Mouse (Mus musculus) liver, embryonic 14.5 days (tissue): ENCODE data around the gene Znhit3. TPM values are rescaled to one million over a fixed set of nuclear protein-coding genes. Genes with fewer than 3 reads are reported as not detected.

Source experiments
- ATAC-seq: fragments of 200-750 bp; cut with Nextera tagmentation; 2 replicates; pipeline ENCODE4 v1.8.0; 2017; ENCODE audit warnings: moderate number of reproducible peaks, mild to moderate bottlenecking, moderate library complexity; ENCODE audit not compliant: insufficient read depth
- DNase-seq, 3 experiments: peaks; one replicate each; pipeline ENCODE4 v3.0.0-alpha.2; 2012 to 2013; ENCODE audit warnings: low read depth in 3 of 3, low spot score in 3 of 3
- H3K27ac ChIP-seq: fragments of 300-500 bp; sonication (generic); 2 replicates; pipeline ENCODE4 v1.5.1; 2014; ENCODE audit warnings: moderate library complexity, mild to moderate bottlenecking, control low read depth, inconsistent platforms
- H3K27me3 ChIP-seq: fragments of 300-500 bp; sonication (generic); 2 replicates; pipeline ENCODE4 v1.6.1; 2014; ENCODE audit warnings: mild to moderate bottlenecking, low read length, moderate library complexity; ENCODE audit not compliant: control insufficient read depth, insufficient read depth
- H3K36me3 ChIP-seq: fragments of 300-500 bp; sonication (generic); replicated peaks from 2 replicates; pipeline ENCODE4 v1.6.1; 2014; ENCODE audit warnings: low read depth; ENCODE audit not compliant: control insufficient read depth, insufficient read depth
- H3K4me1 ChIP-seq, 2 experiments: fragments of 200-500 bp in 1 of 2; fragments of 300-500 bp in 1 of 2; sonication (generic) in 1 of 2; replicated peaks; 2 replicates each; pipeline ENCODE4 v1.6.1; 2012 to 2014; ENCODE audit warnings: antibody characterized with exemption in 1 of 2, inconsistent platforms in 1 of 2, low read length in 1 of 2; ENCODE audit not compliant: control insufficient read depth in 2 of 2, insufficient read depth in 2 of 2
- H3K4me2 ChIP-seq: fragments of 300-500 bp; sonication (generic); 2 replicates; pipeline ENCODE4 v1.6.1; 2014; ENCODE audit warnings: low read depth, mild to moderate bottlenecking, control low read depth, moderate library complexity
- H3K4me3 ChIP-seq, 2 experiments: fragments of 200-500 bp in 1 of 2; fragments of 300-500 bp in 1 of 2; sonication (generic) in 1 of 2; 2 replicates each; pipeline ENCODE4 v1.5.1; 2012 to 2014; ENCODE audit warnings: low read depth in 2 of 2, low read length in 2 of 2, mild to moderate bottlenecking in 2 of 2, control low read depth in 1 of 2, inconsistent platforms in 1 of 2, moderate library complexity in 1 of 2; ENCODE audit not compliant: insufficient read depth in 1 of 2
- H3K9ac ChIP-seq: fragments of 300-500 bp; sonication (generic); replicated peaks from 2 replicates; pipeline ENCODE4 v1.6.1; 2014; ENCODE audit warnings: mild to moderate bottlenecking, control low read depth, moderate library complexity
- H3K9me3 ChIP-seq: fragments of 300-500 bp; sonication (generic); 2 replicates; pipeline ENCODE4 v1.6.1; 2016; ENCODE audit warnings: low read length, mixed read lengths; ENCODE audit not compliant: control insufficient read depth
- CTCF ChIP-seq: IDR thresholded peaks from 2 replicates; pipeline ENCODE4 v1.5.1; 2016; ENCODE audit warnings: antibody characterized with exemption, low read depth, control low read depth
- EP300 ChIP-seq: IDR thresholded peaks from 2 replicates; pipeline ENCODE4 v1.6.1; 2016; ENCODE audit warnings: antibody characterized with exemption, low read depth
- WGBS: fragments of 180-500 bp; shearing (Covaris S2); extraction: QIAGEN DNeasy Blood & Tissue Kit; methylation state at CpG from one replicate; pipeline ENCODE4 v1.1.7; 2014; ENCODE audit not compliant: insufficient replicate concordance; 5-methylcytosine and 5-hydroxymethylcytosine counted together
- polyA plus RNA-seq, 2 experiments: library from polyadenylated mRNA; depleted of rRNA in 1 of 2; stranded (reverse) in 1 of 2; unstranded in 1 of 2; fragments of >200 nt; fragmentation: Nextera tagmentation in 1 of 2; extraction: Ambion mirVana in 1 of 2; gene quantifications; 2 replicates each; pipeline versions ENCODE4 v1.2.1 to v1.2.3; 2012 to 2014

Gene Znhit3
- polyA plus RNA-seq, 2 experiments: 19.0 to 47.9 TPM

- Histone ChIP-seq H3K9me3 (no peaks in the 10 kb centered on the region), H3K27ac (peak overlapping the region; percentile 98), H3K36me3 (peaks cover 9% of the 10 kb centered on the region), H3K4me1 (peaks cover 13 to 16% of the 10 kb centered on the region in 2 experiments), H3K4me2 (peak overlapping the region; percentile 89), H3K4me3 (peak overlapping the region; percentile 14 to 93; a peak in 3 of 4 replicates), H3K9ac (peak overlapping the region; percentile 74), H3K27me3 (no peaks in the 10 kb centered on the region)
- ATAC-seq (peak; percentile 52), DNase-seq (peak; percentile 71 to 77 (median 73))
- WGBS: 37% methylated on average over 1 of the region's 1 CpGs
- TF ChIP-seq CTCF (peak; percentile 48; the same call in 1 of the 2 replicates), EP300 (peak; percentile 90)
Measured at GRCm38 (mm10) chr11:84873042-84873833, 42.9 kb downstream of the Znhit3 start.

- ATAC-seq: no peak
- Histone ChIP-seq H3K36me3 (peaks cover 10% of the 10 kb centered on the region; the same call in 1 of the 2 replicates), H3K4me2 (peak overlapping the region; percentile 89), H3K4me1 (peaks cover 14 to 24% of the 10 kb centered on the region in 2 experiments), H3K9me3 (no peaks in the 10 kb centered on the region), H3K9ac (peak overlapping the region; percentile 99), H3K27me3 (no peaks in the 10 kb centered on the region), H3K27ac (peak overlapping the region; percentile 88), H3K4me3 (peak overlapping the region; percentile 84 to 93)
- TF ChIP-seq CTCF: no peak
- TF ChIP-seq EP300: no peak
- DNase-seq: no peak
- 39% methylated on average over 4 of the region's 4 CpGs for WGBS
Measured at GRCm38 (mm10) chr11:84871548-84872069, 44.6 kb downstream of the Znhit3 start.

GRCm38 (mm10) chr11:84871046-84871445, 45.1 kb downstream of the Znhit3 start:
- TF ChIP-seq CTCF (no peak), EP300 (no peak)
- peaks cover 17 to 27% of the 10 kb centered on the region in 2 experiments for H3K4me1 ChIP-seq
- peak in 2 of 3 experiments; percentile 50 to 52 for DNase-seq
- peak overlapping the region; percentile 84 to 93 for H3K4me3 ChIP-seq
- ATAC-seq: peak; percentile 38
- peak overlapping the region; percentile 99 for H3K9ac ChIP-seq
- H3K27me3 ChIP-seq: no peaks in the 10 kb centered on the region
- peaks cover 14% of the 10 kb centered on the region for H3K36me3 ChIP-seq
- H3K27ac ChIP-seq: peak overlapping the region; percentile 88
- WGBS: 0% methylated on average over 10 of the region's 10 CpGs
- peak overlapping the region; percentile 89 for H3K4me2 ChIP-seq
- no peaks in the 10 kb centered on the region for H3K9me3 ChIP-seq

- TF ChIP-seq CTCF: no peak
- TF ChIP-seq EP300: peak; percentile 47
- H3K9me3 ChIP-seq: no peaks in the 10 kb centered on the region
- peak within 1 kb of the TSS; percentile 88 for H3K27ac ChIP-seq
- DNase-seq (peak; percentile 82 to 86 (median 85)), ATAC-seq (peak; percentile 80)
- H3K27me3 ChIP-seq: no peaks in the 10 kb centered on the region
- 0% methylated on average over 50 of the region's 62 CpGs for WGBS
- H3K9ac ChIP-seq: peak within 1 kb of the TSS; percentile 99
- H3K36me3 ChIP-seq: peaks cover 15% of the 10 kb centered on the region
- peak within 1 kb of the TSS; percentile 84 to 93 for H3K4me3 ChIP-seq
- peaks cover 19 to 30% of the 10 kb centered on the region in 2 experiments for H3K4me1 ChIP-seq
- H3K4me2 ChIP-seq: peak within 1 kb of the TSS; percentile 89
Measured at GRCm38 (mm10) chr11:84870337-84871043, 45.7 kb downstream of the Znhit3 start, which contains the start of gene Ggnbp2. Gene Ggnbp2, minus strand, starts transcription at chr11:84870817.
